Mouse (Mus musculus): ENCODE measurements around the gene R3hdm4. TPM values are rescaled to one million over a fixed set of nuclear protein-coding genes. Genes with fewer than 3 reads are reported as not detected.

Gene R3hdm4
- total RNA-seq, 1 experiment from 2014 or later = 98.9 TPM

GRCm38 (mm10) chr10:79924998-79925784 is 4.2 kb upstream of the R3hdm4 start:
- DNase-seq = peak; percentile 91

- DNase-seq = no peak
These were observed 564 bp upstream of the R3hdm4 start for GRCm38 (mm10) chr10:79921572-79921971.

GRCm38 (mm10) chr10:79920056-79920890 is 735 bp downstream of the R3hdm4 start:
- no peak for DNase-seq

GRCm38 (mm10) chr10:79919251-79919849 is 1.7 kb downstream of the R3hdm4 start:
- no peak for DNase-seq

GRCm38 (mm10) chr10:79918231-79919078 is 2.6 kb downstream of the R3hdm4 start:
- DNase-seq = no peak

- DNase-seq = no peak
These were observed 3.4 kb downstream of the R3hdm4 start for GRCm38 (mm10) chr10:79917532-79918100.

- DNase-seq = peak; percentile 92
These were observed 4.0 kb downstream of the R3hdm4 start, which contains the start of gene Kiss1r for GRCm38 (mm10) chr10:79916808-79917531. Gene Kiss1r (plus strand): TSS chr10:79916971.

GRCm38 (mm10) chr10:79916081-79916480 is 4.9 kb downstream of the R3hdm4 start:
- no peak for DNase-seq

- no peak for DNase-seq
These were observed 5.9 kb downstream of the R3hdm4 start for GRCm38 (mm10) chr10:79914948-79915596.

- no peak for DNase-seq
These were observed 6.7 kb downstream of the R3hdm4 start for GRCm38 (mm10) chr10:79914131-79914947.

GRCm38 (mm10) chr10:79912412-79912811 is 8.6 kb downstream of the R3hdm4 start:
- DNase-seq = no peak

GRCm38 (mm10) chr10:79910556-79910955 is 10.5 kb downstream of the R3hdm4 start, which contains the start of gene Gm26602:
Gene Gm26602 (plus strand): TSS chr10:79910856.
- DNase-seq = no peak

- DNase-seq = no peak
These were observed 11.7 kb downstream of the R3hdm4 start for GRCm38 (mm10) chr10:79909092-79909922.

GRCm38 (mm10) chr10:79908167-79909091 is 12.6 kb downstream of the R3hdm4 start, which contains the start of gene Med16:
Gene Med16 (minus strand): TSS chr10:79908923.
- DNase-seq = peak; percentile 94

- DNase-seq = no peak
These were observed 13.6 kb downstream of the R3hdm4 start for GRCm38 (mm10) chr10:79907415-79907814.

- DNase-seq = no peak
These were observed 14.3 kb downstream of the R3hdm4 start for GRCm38 (mm10) chr10:79906712-79907111.

GRCm38 (mm10) chr10:79900951-79901410 is 20.0 kb downstream of the R3hdm4 start:
- no peak for DNase-seq
